Mouse (Mus musculus) regulatory T cell (primary cell): ENCODE measurements around the gene Fgf11.

Experiments used
- in situ Hi-C: fragments of 300-600 bp; cut with MboI, MseI; formaldehyde crosslinking; loops from one replicate; pipeline ENCODE4 v1.15.1; 2025; ENCODE audit warnings: high pct_unique_total_duplicates

The Fgf11 gene

DNA sequence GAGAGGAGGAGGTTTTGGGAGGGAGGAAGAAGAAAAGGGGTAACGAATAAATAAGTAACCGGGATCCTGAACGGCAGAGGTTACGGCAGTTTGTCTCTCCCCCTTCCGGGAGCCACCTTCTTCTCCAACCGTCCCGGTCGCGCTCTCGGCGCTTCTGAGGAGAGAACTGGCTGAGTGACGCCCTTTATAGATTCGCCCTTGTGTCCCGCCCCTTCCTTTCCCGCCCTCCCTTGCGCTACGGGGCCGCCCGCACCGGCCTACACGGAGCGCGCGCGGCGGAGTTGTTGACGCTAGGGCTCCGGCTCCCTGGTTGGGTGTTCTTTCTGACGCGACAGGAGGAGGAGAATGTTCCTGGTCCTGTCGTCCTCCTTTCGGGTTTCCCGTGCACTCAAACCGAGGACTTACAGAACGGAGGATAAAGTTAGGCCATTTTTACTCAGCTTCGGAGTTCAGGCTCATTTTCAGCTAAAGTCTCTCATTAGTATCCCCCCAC is 43.1 kb downstream of the Fgf11 start, which contains the start of gene Polr2a:
Polr2a (minus strand) TSS at position 160 of the 493 bp plus-strand sequence.
- in situ Hi-C loops: no loop called here

- in situ Hi-C loops: no loop called here
Observed at GRCm38 (mm10) chr11:69758090-69758456, 43.6 kb downstream of the Fgf11 start.

GRCm38 (mm10) chr11:69757303-69758089 is 44.2 kb downstream of the Fgf11 start:
- in situ Hi-C loops: no loop called here

- in situ Hi-C loops: no loop called here
Observed at GRCm38 (mm10) chr11:69754701-69755100, 47.0 kb downstream of the Fgf11 start.

DNA sequence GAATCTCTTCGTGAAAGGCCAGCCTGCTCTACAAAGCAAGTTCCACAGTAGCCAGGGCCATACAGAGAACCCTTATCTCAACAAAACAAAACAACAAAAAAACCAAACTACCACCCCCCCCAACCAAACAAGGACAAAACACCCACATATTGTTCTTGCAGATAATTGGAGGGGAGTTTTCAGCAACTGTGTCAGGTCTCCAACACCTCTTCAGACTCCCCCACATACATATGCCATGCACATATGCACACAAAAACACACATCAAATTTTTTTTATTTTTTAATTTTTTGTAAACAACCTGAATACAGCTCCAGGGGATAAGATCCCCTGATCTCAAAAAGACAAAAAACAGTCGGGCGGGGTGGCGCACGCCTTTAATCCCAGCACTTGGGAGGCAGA is 47.4 kb downstream of the Fgf11 start:
- in situ Hi-C loops: no loop called here

- in situ Hi-C loops: no loop called here
Observed at GRCm38 (mm10) chr11:69752686-69753085, 49.0 kb downstream of the Fgf11 start.

GRCm38 (mm10) chr11:69751635-69752034 is 50.0 kb downstream of the Fgf11 start:
- in situ Hi-C loops: no loop called here
